Mouse (Mus musculus) myocyte (in vitro differentiated cells): ENCODE results near the gene 4931429L15Rik. TPM values are rescaled to one million over a fixed set of nuclear protein-coding genes. Genes with fewer than 3 reads are reported as not detected.
A peak's percentile ranks its signal among the peaks of the same experiment; 100 is the strongest.

ENCODE experiments used
- H3K27me3 ChIP-seq: one replicate; pipeline ENCODE4 v1.6.1; 2011; ENCODE audit not compliant: control insufficient read depth, insufficient read depth, insufficient read length
- H3K36me3 ChIP-seq: one replicate; pipeline ENCODE4 v1.6.1; 2011; ENCODE audit not compliant: control insufficient read depth, insufficient read depth
- H3K4me2 ChIP-seq: one replicate; pipeline ENCODE4 v1.6.1; 2011; ENCODE audit warnings: low read depth, control low read depth
- H3K4me3 ChIP-seq: one replicate; pipeline ENCODE4 v1.5.1; 2011; ENCODE audit warnings: mild to moderate bottlenecking, control low read depth, moderate library complexity
- H3K79me2 ChIP-seq: one replicate; pipeline ENCODE4 v1.6.1; 2011; ENCODE audit not compliant: control insufficient read depth, insufficient read depth
- H3ac ChIP-seq: one replicate; pipeline ENCODE4 v1.6.1; 2011; ENCODE audit not compliant: control insufficient read depth, insufficient read length
- CEBPB ChIP-seq: IDR thresholded peaks from 2 replicates; pipeline ENCODE4 v1.6.1; 2011; ENCODE audit warnings: mild to moderate bottlenecking, moderate library complexity; ENCODE audit not compliant: poor library complexity, insufficient read depth, severe bottlenecking
- E2F4 ChIP-seq: IDR thresholded peaks from one replicate; pipeline ENCODE4 v1.6.1; 2011; ENCODE audit warnings: mild to moderate bottlenecking, control low read depth, moderate library complexity; ENCODE audit not compliant: insufficient read depth
- MAX ChIP-seq: IDR thresholded peaks from one replicate; pipeline ENCODE4 v1.6.1; 2011; ENCODE audit warnings: low read depth, mild to moderate bottlenecking, control low read depth
- MYOD1 ChIP-seq, 3 experiments: IDR thresholded peaks; one replicate each; pipeline ENCODE4 v1.6.1; 2011; ENCODE audit warnings: control low read depth in 2 of 3, low read depth in 2 of 3, mild to moderate bottlenecking in 2 of 3, moderate library complexity in 1 of 3; ENCODE audit not compliant: insufficient read length in 2 of 3, control insufficient read depth in 1 of 3
- MYOG ChIP-seq, 3 experiments: IDR thresholded peaks; one replicate each; pipeline ENCODE4 v1.6.1; 2011; ENCODE audit warnings: control low read depth in 2 of 3, low read depth in 2 of 3, mild to moderate bottlenecking in 2 of 3; ENCODE audit not compliant: insufficient read length in 2 of 3, control insufficient read depth in 1 of 3, insufficient read depth in 1 of 3
- POLR2A ChIP-seq: IDR thresholded peaks from one replicate; pipeline ENCODE4 v1.6.1; 2011; ENCODE audit warnings: low read depth, mild to moderate bottlenecking, control low read depth, moderate library complexity; ENCODE audit not compliant: insufficient read length
- POLR2AphosphoS2 ChIP-seq: IDR thresholded peaks from one replicate; pipeline ENCODE4 v1.6.1; 2011; ENCODE audit warnings: low read depth, control low read depth; ENCODE audit not compliant: insufficient read length
- REST ChIP-seq: IDR thresholded peaks from one replicate; pipeline ENCODE4 v1.6.1; 2011; ENCODE audit warnings: mild to moderate bottlenecking, control low read depth, moderate library complexity; ENCODE audit not compliant: insufficient read depth, insufficient read length
- SRF ChIP-seq: IDR thresholded peaks from one replicate; pipeline ENCODE4 v1.6.1; 2011; ENCODE audit warnings: low read depth; ENCODE audit not compliant: control insufficient read depth, insufficient read length
- TCF12 ChIP-seq: IDR thresholded peaks from one replicate; pipeline ENCODE4 v1.6.1; 2011; ENCODE audit warnings: mild to moderate bottlenecking, control low read depth; ENCODE audit not compliant: poor library complexity, insufficient read depth, severe bottlenecking
- TCF3 ChIP-seq: IDR thresholded peaks from one replicate; pipeline ENCODE4 v1.6.1; 2011; ENCODE audit warnings: low read depth, control low read depth; ENCODE audit not compliant: insufficient read length
- USF1 ChIP-seq: IDR thresholded peaks from one replicate; pipeline ENCODE4 v1.6.1; 2011; ENCODE audit warnings: low read depth, mild to moderate bottlenecking, control low read depth, moderate library complexity
- polyA plus RNA-seq: library from polyadenylated mRNA; unstranded; fragments of >200 nt; fragmentation: generic; extraction: Trizol; gene quantifications from one replicate; pipeline ENCODE4 v1.2.1, GENCODE M21; 2012; ENCODE audit warnings: missing spikeins

Gene 4931429L15Rik
- polyA plus RNA-seq, 1 experiment: not detected

DNA sequence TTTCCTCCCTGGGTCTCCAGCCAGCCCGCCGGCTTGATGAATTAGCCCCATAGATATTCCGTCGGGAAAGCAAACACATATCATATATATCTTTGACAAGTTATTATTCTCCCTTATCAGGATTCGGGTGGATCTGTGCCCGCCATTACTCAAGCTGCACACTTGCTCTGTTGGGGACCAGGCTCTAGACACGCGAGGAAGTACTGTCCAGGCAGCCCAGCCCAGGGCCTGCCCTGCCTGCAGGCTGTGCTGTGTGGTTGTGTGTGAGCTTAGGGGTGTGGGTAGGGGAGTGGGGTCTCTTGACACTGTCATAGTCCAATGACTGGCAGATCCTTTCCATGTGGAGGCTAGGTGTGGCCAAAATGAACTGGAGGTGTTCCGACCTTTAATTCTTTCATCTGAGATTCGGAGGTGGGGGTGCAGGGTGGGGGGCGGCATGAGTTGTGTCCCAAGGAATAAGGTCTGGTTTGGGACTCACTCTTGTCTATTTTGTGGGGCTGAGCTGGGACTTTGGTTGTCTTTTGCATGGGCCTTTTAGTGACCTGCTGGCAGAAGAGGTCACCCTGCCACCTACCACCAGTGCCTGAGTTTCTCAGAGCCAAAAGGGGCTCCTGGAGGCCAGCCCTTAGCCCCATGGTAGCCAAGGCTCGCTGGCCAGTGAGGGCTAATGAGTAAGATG lies 33.0 kb upstream of the 4931429L15Rik start:
- Histone ChIP-seq H3K79me2 (no peaks in the 10 kb centered on the region), H3K4me2 (no peak overlapping the region), H3K27me3 (peaks cover 48% of the 10 kb centered on the region), H3ac (no peak overlapping the region), H3K36me3 (no peaks in the 10 kb centered on the region), H3K4me3 (no peak overlapping the region)
- TF ChIP-seq SRF (no peak), MYOD1 (IDR thresholded peaks at IDR 0.05; ENCODE audit: control insufficient read depth in 1 of 3, insufficient read length in 2 of 3, low read depth in 2 of 3) (no peak)

DNA sequence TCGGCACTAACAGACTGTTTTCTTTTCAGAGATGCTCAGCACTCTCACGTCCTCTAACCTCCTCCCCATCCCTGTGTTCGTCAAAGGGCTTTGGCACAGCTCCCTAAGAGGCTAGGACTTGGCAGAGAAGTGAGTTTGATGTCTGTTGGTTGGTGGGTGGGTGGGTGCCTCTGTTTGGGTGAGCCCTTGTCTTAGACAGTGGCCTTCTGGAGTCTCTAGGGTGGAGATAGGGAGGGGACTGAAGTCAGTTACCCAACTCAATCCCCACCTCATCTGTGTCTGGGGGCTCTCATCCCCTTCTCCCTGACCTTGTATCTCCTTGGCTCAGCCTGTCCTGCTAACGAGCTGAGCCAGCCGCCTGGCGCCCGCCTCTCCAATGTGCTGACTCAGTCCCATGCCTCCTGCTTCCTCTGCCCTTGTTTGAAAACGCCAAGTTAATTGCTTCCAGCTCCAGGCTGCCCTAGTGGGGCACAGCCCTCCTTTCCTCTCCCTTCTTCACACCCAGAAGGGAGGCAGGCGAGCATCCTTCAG lies 30.7 kb upstream of the 4931429L15Rik start:
- Histone ChIP-seq H3K4me3 (no peak overlapping the region), H3K79me2 (no peaks in the 10 kb centered on the region), H3K4me2 (no peak overlapping the region), H3ac (no peak overlapping the region), H3K27me3 (peaks cover 49% of the 10 kb centered on the region), H3K36me3 (no peaks in the 10 kb centered on the region)
- TF ChIP-seq REST (no peak), MYOD1 (IDR thresholded peaks at IDR 0.05; ENCODE audit: control insufficient read depth in 1 of 3, insufficient read length in 2 of 3, low read depth in 2 of 3) (no peak)

DNA sequence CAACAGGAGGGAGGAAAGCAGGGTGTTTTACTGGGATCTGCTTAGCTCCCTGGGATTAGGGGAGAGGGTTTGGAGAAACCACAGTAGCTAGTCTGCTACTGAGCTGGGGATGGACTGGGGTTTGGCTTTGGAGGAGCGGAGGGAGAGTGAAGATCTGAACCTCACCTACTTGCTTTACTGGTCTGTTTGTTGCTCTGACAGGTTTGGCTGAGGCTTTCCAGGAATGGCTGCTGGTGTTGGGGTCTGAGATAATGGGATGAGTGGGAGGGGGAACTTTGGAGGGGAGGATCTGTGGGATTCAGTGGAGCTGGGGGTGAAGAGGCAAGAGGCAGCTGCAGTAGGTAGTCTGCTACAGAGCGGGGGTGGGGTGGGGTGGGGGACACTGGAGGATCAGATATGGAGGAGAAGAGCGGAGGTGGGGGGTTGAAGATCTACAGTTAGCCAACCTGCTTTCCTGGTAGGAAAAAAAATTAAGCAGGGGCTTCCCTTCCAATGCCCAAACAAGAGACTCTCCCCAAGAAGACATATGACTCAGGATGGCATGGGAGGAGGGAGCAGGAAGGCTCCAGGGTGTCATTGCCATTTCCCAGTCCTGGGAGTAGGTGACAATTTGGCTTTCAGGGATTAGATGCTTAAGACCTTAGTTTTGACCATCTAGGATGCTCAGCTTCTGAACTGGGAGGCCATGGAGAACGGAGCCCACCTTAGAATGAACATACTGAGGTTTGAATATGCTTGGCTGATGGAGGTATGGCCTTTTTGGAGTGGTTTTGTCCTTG lies 26.3 kb upstream of the 4931429L15Rik start:
- no peak for TF ChIP-seq TCF12
- no peak for TF ChIP-seq REST
- no peak for TF ChIP-seq MAX
- TF ChIP-seq MYOG (IDR thresholded peaks at IDR 0.05; ENCODE audit: control insufficient read depth in 1 of 3, insufficient read depth in 1 of 3, insufficient read length in 2 of 3, low read depth in 2 of 3): no peak
- no peak for TF ChIP-seq POLR2AphosphoS2
- TF ChIP-seq USF1: no peak
- TF ChIP-seq CEBPB: no peak
- TF ChIP-seq TCF3: no peak
- no peak for TF ChIP-seq SRF
- no peak for TF ChIP-seq MYOD1 (IDR thresholded peaks at IDR 0.05; ENCODE audit: control insufficient read depth in 1 of 3, insufficient read length in 2 of 3, low read depth in 2 of 3)
- no peak for TF ChIP-seq E2F4
- TF ChIP-seq POLR2A: no peak
- H3ac ChIP-seq: no peak overlapping the region
- H3K27me3 ChIP-seq: peaks cover 26% of the 10 kb centered on the region
- no peak overlapping the region for H3K4me2 ChIP-seq
- no peak overlapping the region for H3K4me3 ChIP-seq
- no peaks in the 10 kb centered on the region for H3K36me3 ChIP-seq
- H3K79me2 ChIP-seq: no peaks in the 10 kb centered on the region

DNA sequence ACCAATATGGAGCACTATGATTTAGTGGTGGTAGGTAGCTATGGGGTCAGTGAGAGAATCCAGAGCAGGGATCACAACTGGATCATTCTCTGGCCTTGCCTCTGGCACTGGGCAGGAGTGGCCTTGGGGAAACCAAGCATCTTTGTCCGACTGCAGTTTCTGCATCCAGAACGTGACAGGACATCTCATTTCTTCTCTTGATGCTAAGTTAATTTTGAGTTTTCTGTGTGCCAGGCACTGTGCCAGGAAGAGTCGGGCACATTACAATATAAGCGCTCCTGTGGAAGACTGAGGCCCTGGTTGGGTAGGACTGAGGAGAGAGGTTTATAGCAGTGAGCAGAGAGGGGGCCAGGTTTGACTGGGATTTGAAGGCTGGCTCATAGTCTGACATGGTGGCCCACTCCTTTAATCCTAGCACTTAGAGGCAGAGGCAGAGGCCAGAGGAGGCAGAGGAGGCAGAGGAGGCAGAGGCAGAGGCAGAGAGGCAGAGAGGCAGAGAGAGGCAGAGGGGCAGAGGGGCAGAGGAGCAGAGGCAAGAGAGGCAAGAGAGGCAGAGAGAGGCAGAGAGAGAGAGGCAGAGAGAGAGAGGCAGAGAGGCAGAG lies 19.4 kb upstream of the 4931429L15Rik start:
- Histone ChIP-seq H3ac (no peak overlapping the region), H3K4me3 (no peak overlapping the region), H3K27me3 (peaks cover 21% of the 10 kb centered on the region), H3K4me2 (peak overlapping the region; percentile 38), H3K36me3 (no peaks in the 10 kb centered on the region), H3K79me2 (no peaks in the 10 kb centered on the region)
- TF ChIP-seq USF1 (no peak), MYOD1 (IDR thresholded peaks at IDR 0.05; ENCODE audit: control insufficient read depth in 1 of 3, insufficient read length in 2 of 3, low read depth in 2 of 3) (no peak), POLR2A (no peak), SRF (no peak), TCF3 (no peak), MYOG (IDR thresholded peaks at IDR 0.05; ENCODE audit: control insufficient read depth in 1 of 3, insufficient read depth in 1 of 3, insufficient read length in 2 of 3, low read depth in 2 of 3) (no peak), E2F4 (no peak), CEBPB (no peak)

DNA sequence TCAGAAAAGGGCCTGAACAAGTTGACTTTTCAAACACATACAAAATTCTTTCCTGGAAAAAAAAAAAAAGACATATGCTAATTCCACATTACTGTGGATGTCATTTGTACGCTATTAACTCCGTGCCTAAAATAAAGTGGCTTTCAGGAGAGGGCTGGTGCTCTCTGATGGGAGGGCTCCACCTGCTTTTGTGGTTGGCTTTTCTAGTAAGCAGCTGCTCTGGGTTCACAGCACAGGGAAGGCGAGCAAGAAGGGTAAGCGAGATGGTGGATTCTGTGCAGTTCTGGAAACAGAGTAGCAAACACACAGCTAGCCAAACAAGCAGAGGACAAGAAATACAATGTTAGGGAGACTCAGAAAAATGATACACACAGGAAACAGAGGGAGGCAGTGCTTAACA lies 18.6 kb upstream of the 4931429L15Rik start:
- H3K4me3 ChIP-seq: no peak overlapping the region
- no peaks in the 10 kb centered on the region for H3K36me3 ChIP-seq
- H3K27me3 ChIP-seq: peaks cover 24% of the 10 kb centered on the region
- H3K79me2 ChIP-seq: no peaks in the 10 kb centered on the region
- peak overlapping the region; percentile 38 for H3K4me2 ChIP-seq
- TF ChIP-seq MYOG (IDR thresholded peaks at IDR 0.05; ENCODE audit: control insufficient read depth in 1 of 3, insufficient read depth in 1 of 3, insufficient read length in 2 of 3, low read depth in 2 of 3): peak in 2 of 3 experiments; percentile 80 to 88
- no peak for TF ChIP-seq REST
- TF ChIP-seq TCF12: peak; percentile 63
- TF ChIP-seq MYOD1 (IDR thresholded peaks at IDR 0.05; ENCODE audit: control insufficient read depth in 1 of 3, insufficient read length in 2 of 3, low read depth in 2 of 3): peak; percentile 39 to 77 (median 44)
- no peak overlapping the region for H3ac ChIP-seq
